Mouse (Mus musculus): ENCODE results near the gene Uqcr11. TPM values are rescaled to one million over a fixed set of nuclear protein-coding genes. Genes with fewer than 3 reads are reported as not detected.

Gene Uqcr11
- polyA plus RNA-seq, 1 experiment from 2014 or later = 1,253 TPM

GRCm38 (mm10) chr10:80432936-80433512, 26.4 kb upstream of the Uqcr11 start:
- no peaks in the 10 kb centered on the region for H3K9me3 ChIP-seq (replicated peaks; ENCODE audit: low read length)
- H3K4me2 ChIP-seq (ENCODE audit: low read length) = peak overlapping the region; percentile 85
- TF ChIP-seq CTCF (IDR thresholded peaks at IDR 0.05; ENCODE audit: low read depth) = no peak
- WGBS = 1% methylated on average over 37 of the region's 60 CpGs
- H3K4me3 ChIP-seq (replicated peaks; ENCODE audit: low read depth, low read length) = peak overlapping the region; percentile 97
- H3K9ac ChIP-seq (ENCODE audit: low read depth, low read length) = peak overlapping the region; percentile 99
- H3K36me3 ChIP-seq (ENCODE audit: insufficient read depth, low read length) = peaks cover 16% of the 10 kb centered on the region
- ATAC-seq (replicated peaks; ENCODE audit: low FRiP score, low read depth) = peak; percentile 1; the same call in 1 of the 2 replicates
- no peaks in the 10 kb centered on the region for H3K27me3 ChIP-seq (ENCODE audit: insufficient read depth, low read length)
- H3K27ac ChIP-seq = peak overlapping the region; percentile 96
- peaks cover 8% of the 10 kb centered on the region; the same call in 1 of the 2 replicates for H3K4me1 ChIP-seq (replicated peaks; ENCODE audit: insufficient read depth, low read length)
- DNase-seq (ENCODE audit: low spot score) = peak; percentile 69

- ATAC-seq (replicated peaks; ENCODE audit: low FRiP score, low read depth) (no peak), DNase-seq (ENCODE audit: low spot score) (no peak)
- 1% methylated on average over 4 of the region's 4 CpGs for WGBS
- Histone ChIP-seq H3K4me1 (replicated peaks; ENCODE audit: insufficient read depth, low read length) (peaks cover 8% of the 10 kb centered on the region; the same call in 1 of the 2 replicates), H3K9me3 (replicated peaks; ENCODE audit: low read length) (no peaks in the 10 kb centered on the region), H3K4me2 (ENCODE audit: low read length) (peak overlapping the region; percentile 85), H3K36me3 (ENCODE audit: insufficient read depth, low read length) (peaks cover 21% of the 10 kb centered on the region), H3K4me3 (replicated peaks; ENCODE audit: low read depth, low read length) (peak overlapping the region; percentile 97), H3K27me3 (ENCODE audit: insufficient read depth, low read length) (no peaks in the 10 kb centered on the region), H3K27ac (peak overlapping the region; percentile 96; the same call in 1 of the 2 replicates), H3K9ac (ENCODE audit: low read depth, low read length) (peak overlapping the region; percentile 99)
- no peak for TF ChIP-seq CTCF (IDR thresholded peaks at IDR 0.05; ENCODE audit: low read depth)
Observed at GRCm38 (mm10) chr10:80432387-80432785, 25.8 kb upstream of the Uqcr11 start.

- Histone ChIP-seq H3K4me3 (replicated peaks; ENCODE audit: low read depth, low read length) (peak overlapping the region; percentile 97), H3K27me3 (ENCODE audit: insufficient read depth, low read length) (no peaks in the 10 kb centered on the region), H3K9ac (ENCODE audit: low read depth, low read length) (peak overlapping the region; percentile 99), H3K36me3 (ENCODE audit: insufficient read depth, low read length) (peaks cover 26% of the 10 kb centered on the region), H3K4me1 (replicated peaks; ENCODE audit: insufficient read depth, low read length) (peaks cover 8% of the 10 kb centered on the region; the same call in 1 of the 2 replicates), H3K9me3 (replicated peaks; ENCODE audit: low read length) (no peaks in the 10 kb centered on the region), H3K4me2 (ENCODE audit: low read length) (peak overlapping the region; percentile 85), H3K27ac (no peak overlapping the region)
- ATAC-seq (replicated peaks; ENCODE audit: low FRiP score, low read depth) (no peak), DNase-seq (ENCODE audit: low spot score) (no peak)
- no peak for TF ChIP-seq CTCF (IDR thresholded peaks at IDR 0.05; ENCODE audit: low read depth)
- 9% methylated on average over 15 of the region's 16 CpGs for WGBS
Observed at GRCm38 (mm10) chr10:80431570-80432386, 25.1 kb upstream of the Uqcr11 start.

GRCm38 (mm10) chr10:80430375-80430980, 23.8 kb upstream of the Uqcr11 start:
- Histone ChIP-seq H3K36me3 (ENCODE audit: insufficient read depth, low read length) (peaks cover 39% of the 10 kb centered on the region), H3K9me3 (replicated peaks; ENCODE audit: low read length) (no peaks in the 10 kb centered on the region), H3K4me1 (replicated peaks; ENCODE audit: insufficient read depth, low read length) (0 out of 2 replicates have a peak, but pooled peaks cover 8% of the 10 kb centered on the region), H3K4me3 (replicated peaks; ENCODE audit: low read depth, low read length) (no peak overlapping the region), H3K9ac (ENCODE audit: low read depth, low read length) (no peak overlapping the region), H3K27ac (no peak overlapping the region; the same call in 1 of the 2 replicates), H3K4me2 (ENCODE audit: low read length) (no peak overlapping the region), H3K27me3 (ENCODE audit: insufficient read depth, low read length) (no peaks in the 10 kb centered on the region)
- 60% methylated on average over 8 of the region's 8 CpGs for WGBS
- no peak for DNase-seq (ENCODE audit: low spot score)
- TF ChIP-seq CTCF (IDR thresholded peaks at IDR 0.05; ENCODE audit: low read depth) = no peak
- no peak for ATAC-seq (replicated peaks; ENCODE audit: low FRiP score, low read depth)

DNA sequence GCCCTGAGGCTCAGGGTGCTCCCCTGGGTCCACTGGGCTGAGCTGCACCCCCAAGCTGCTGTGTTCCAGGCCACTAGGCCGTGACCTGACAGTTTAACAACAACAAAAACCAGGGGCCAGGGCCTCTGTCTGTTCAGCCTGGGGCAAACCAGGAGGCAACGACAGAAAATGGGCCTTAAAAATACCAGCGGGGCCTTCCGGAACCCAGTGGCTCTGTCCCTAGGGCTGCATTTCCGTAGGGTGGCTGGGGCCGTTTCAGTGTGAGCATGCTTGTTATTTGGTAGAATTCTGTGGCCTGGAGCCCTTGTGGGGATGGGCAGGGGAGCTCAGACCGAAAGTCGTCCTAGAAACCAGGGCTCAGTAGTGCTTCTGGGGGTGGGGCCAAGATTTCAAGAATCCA, 23.2 kb upstream of the Uqcr11 start:
- H3K36me3 ChIP-seq (ENCODE audit: insufficient read depth, low read length) = peaks cover 46% of the 10 kb centered on the region
- no peak overlapping the region for H3K4me2 ChIP-seq (ENCODE audit: low read length)
- no peak overlapping the region for H3K27ac ChIP-seq
- no peaks in the 10 kb centered on the region for H3K27me3 ChIP-seq (ENCODE audit: insufficient read depth, low read length)
- WGBS = 72% methylated on average over 8 of the region's 8 CpGs
- H3K4me1 ChIP-seq (replicated peaks; ENCODE audit: insufficient read depth, low read length) = 0 out of 2 replicates have a peak, but pooled peaks cover 8% of the 10 kb centered on the region
- no peak overlapping the region for H3K9ac ChIP-seq (ENCODE audit: low read depth, low read length)
- no peak for TF ChIP-seq CTCF (IDR thresholded peaks at IDR 0.05; ENCODE audit: low read depth)
- DNase-seq (ENCODE audit: low spot score) (no peak), ATAC-seq (replicated peaks; ENCODE audit: low FRiP score, low read depth) (no peak)
- H3K4me3 ChIP-seq (replicated peaks; ENCODE audit: low read depth, low read length) = no peak overlapping the region
- no peaks in the 10 kb centered on the region for H3K9me3 ChIP-seq (replicated peaks; ENCODE audit: low read length)

GRCm38 (mm10) chr10:80425041-80425440, 18.4 kb upstream of the Uqcr11 start:
- TF ChIP-seq CTCF (IDR thresholded peaks at IDR 0.05; ENCODE audit: low read depth) = peak; percentile 26; the same call in 1 of the 2 replicates
- no peak for ATAC-seq (replicated peaks; ENCODE audit: low FRiP score, low read depth)
- Histone ChIP-seq H3K4me3 (replicated peaks; ENCODE audit: low read depth, low read length) (no peak overlapping the region), H3K9me3 (replicated peaks; ENCODE audit: low read length) (no peaks in the 10 kb centered on the region), H3K4me2 (ENCODE audit: low read length) (no peak overlapping the region), H3K9ac (ENCODE audit: low read depth, low read length) (no peak overlapping the region), H3K27me3 (ENCODE audit: insufficient read depth, low read length) (no peaks in the 10 kb centered on the region), H3K4me1 (replicated peaks; ENCODE audit: insufficient read depth, low read length) (no peaks in the 10 kb centered on the region), H3K27ac (no peak overlapping the region), H3K36me3 (ENCODE audit: insufficient read depth, low read length) (peaks cover 80% of the 10 kb centered on the region)
- no peak for DNase-seq (ENCODE audit: low spot score)
- WGBS = 94% methylated on average over 3 of the region's 3 CpGs
